Mouse (Mus musculus): Measurements from ENCODE around the gene Rnf111. TPM values are rescaled to one million over a fixed set of nuclear protein-coding genes. Genes with fewer than 3 reads are reported as not detected.

The Rnf111 gene
- polyA plus RNA-seq, 1 experiment from 2014 or later: 38.8 TPM

DNA sequence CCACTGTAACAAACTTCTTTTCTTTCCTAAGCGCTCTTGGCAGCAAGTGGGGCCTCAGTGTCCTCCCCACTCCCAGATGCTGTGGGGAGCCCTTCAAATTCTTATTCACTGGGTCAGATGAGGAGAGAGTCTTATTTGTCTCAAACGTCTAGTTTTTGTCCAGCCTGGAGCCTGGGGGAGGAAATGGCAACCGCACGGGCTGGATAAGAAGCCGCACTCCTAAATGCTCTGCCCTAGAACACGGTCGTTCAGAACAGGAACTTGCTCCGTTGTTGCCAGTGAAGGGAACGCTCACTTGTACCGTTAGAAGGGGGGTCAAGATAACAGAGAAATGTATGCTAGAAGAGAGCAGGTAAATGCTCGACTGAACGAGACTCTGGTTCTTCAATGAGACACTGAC, 121.4 kb downstream of the Rnf111 start:
- Histone ChIP-seq H3K4me3 (ENCODE audit: low read depth, low read length) (no peak overlapping the region), H3K4me1 (ENCODE audit: control insufficient read depth, insufficient read depth, low read length) (no peaks in the 10 kb centered on the region), H3K4me2 (no peak overlapping the region), H3K36me3 (ENCODE audit: control insufficient read depth, insufficient read depth, low read length) (0 out of 2 replicates have a peak, but pooled peaks cover 2% of the 10 kb centered on the region), H3K27ac (ENCODE audit: low read depth, low read length) (no peak overlapping the region), H3K9me3 (ENCODE audit: control insufficient read depth, low read length) (no peaks in the 10 kb centered on the region), H3K9ac (ENCODE audit: low read length) (no peak overlapping the region), H3K27me3 (ENCODE audit: control insufficient read depth, insufficient read depth, low read length) (no peaks in the 10 kb centered on the region)
- ATAC-seq (ENCODE audit: low FRiP score) (no peak), DNase-seq (ENCODE audit: low spot score, missing footprints) (no peak)
- WGBS: 89% methylated on average over 12 of the region's 12 CpGs

- no peak overlapping the region for H3K27ac ChIP-seq (ENCODE audit: low read depth, low read length)
- DNase-seq (ENCODE audit: low spot score, missing footprints): no peak
- H3K9ac ChIP-seq (ENCODE audit: low read length): no peak overlapping the region
- no peaks in the 10 kb centered on the region for H3K9me3 ChIP-seq (ENCODE audit: control insufficient read depth, low read length)
- H3K36me3 ChIP-seq (ENCODE audit: control insufficient read depth, insufficient read depth, low read length): 0 out of 2 replicates have a peak, but pooled peaks cover 2% of the 10 kb centered on the region
- H3K4me2 ChIP-seq: no peak overlapping the region
- ATAC-seq (ENCODE audit: low FRiP score): no peak
- no peak overlapping the region for H3K4me3 ChIP-seq (ENCODE audit: low read depth, low read length)
- no peaks in the 10 kb centered on the region for H3K27me3 ChIP-seq (ENCODE audit: control insufficient read depth, insufficient read depth, low read length)
- H3K4me1 ChIP-seq (ENCODE audit: control insufficient read depth, insufficient read depth, low read length): no peaks in the 10 kb centered on the region
- WGBS: 85% methylated on average over 7 of the region's 7 CpGs
Observed at GRCm38 (mm10) chr9:70379502-70380467, 123.7 kb downstream of the Rnf111 start.

Small RNAs within 50 kb of the gene (microRNA-seq; reads per million reads assigned to microRNA genes)
- gene Mir5626: 15.4 reads per million, percentile 34 among the genes with 10 or more reads in this experiment

Other genes with a start within 250 kb of the Rnf111 start
- 225 and 237 TPM in 2 replicates for gene Ccnb2, start 82.2 kb downstream of the Rnf111 start, polyA plus RNA-seq (2014; fragmentation: Nextera tagmentation; extraction: Ambion mirVana)
- 65.5 and 66.2 TPM in 2 replicates for gene Sltm, start 39.0 kb upstream of the Rnf111 start, polyA plus RNA-seq (2014; fragmentation: Nextera tagmentation; extraction: Ambion mirVana)
- 0.15 and 0.17 TPM in 2 replicates for gene Gm10642, start 152.5 kb upstream of the Rnf111 start, polyA plus RNA-seq (2014; fragmentation: Nextera tagmentation; extraction: Ambion mirVana)
- gene Mindy2, start 153.4 kb upstream of the Rnf111 start, polyA plus RNA-seq (2014; fragmentation: Nextera tagmentation; extraction: Ambion mirVana): 12.1 and 12.4 TPM in 2 replicates
- gene Adam10, start 175.3 kb upstream of the Rnf111 start, polyA plus RNA-seq (2014; fragmentation: Nextera tagmentation; extraction: Ambion mirVana): 64.0 and 70.8 TPM in 2 replicates